Mouse (Mus musculus) neural tube, embryonic 13.5 days (tissue): ENCODE data around the gene Tnrc18. TPM values are rescaled to one million over a fixed set of nuclear protein-coding genes. Genes with fewer than 3 reads are reported as not detected.

Experiments used
- ATAC-seq: fragments of 200-750 bp; cut with Nextera tagmentation; 2 replicates; pipeline ENCODE4 v1.8.0; 2017; ENCODE audit warnings: low read depth, mild to moderate bottlenecking, moderate TSS enrichment, moderate library complexity
- H3K27ac ChIP-seq: fragments of 300-500 bp; sonication (generic); replicated peaks from 2 replicates; pipeline ENCODE4 v1.5.1; 2015; ENCODE audit warnings: moderate library complexity, mild to moderate bottlenecking, inconsistent platforms
- H3K27me3 ChIP-seq: fragments of 300-500 bp; sonication (generic); 2 replicates; pipeline ENCODE4 v1.6.1; 2015; ENCODE audit warnings: mild to moderate bottlenecking, inconsistent platforms
- H3K36me3 ChIP-seq: fragments of 300-500 bp; sonication (generic); 2 replicates; pipeline ENCODE4 v1.6.1; 2015; ENCODE audit warnings: mild to moderate bottlenecking, inconsistent platforms
- H3K4me1 ChIP-seq: fragments of 300-500 bp; sonication (generic); replicated peaks from 2 replicates; pipeline ENCODE4 v1.6.1; 2015; ENCODE audit warnings: inconsistent platforms
- H3K4me2 ChIP-seq: fragments of 300-500 bp; sonication (generic); 2 replicates; pipeline ENCODE4 v1.6.1; 2015; ENCODE audit warnings: inconsistent platforms, mild to moderate bottlenecking, moderate library complexity
- H3K4me3 ChIP-seq: fragments of 300-500 bp; sonication (generic); 2 replicates; pipeline ENCODE4 v1.5.1; 2015; ENCODE audit warnings: mild to moderate bottlenecking, inconsistent platforms
- H3K9ac ChIP-seq: fragments of 300-500 bp; sonication (generic); 2 replicates; pipeline ENCODE4 v1.6.1; 2015; ENCODE audit warnings: moderate library complexity, mild to moderate bottlenecking, inconsistent platforms
- H3K9me3 ChIP-seq: fragments of 300-500 bp; sonication (generic); 2 replicates; pipeline ENCODE4 v1.6.1; 2016; ENCODE audit warnings: inconsistent platforms
- WGBS: fragments of 180-500 bp; shearing (Covaris S2); methylation state at CpG from one replicate; pipeline ENCODE4 v1.1.7; 2015; 5-methylcytosine and 5-hydroxymethylcytosine counted together
- polyA plus RNA-seq: library from polyadenylated mRNA; unstranded; fragments of >200 nt; fragmentation: Nextera tagmentation; extraction: Ambion mirVana; gene quantifications from 2 replicates; pipeline ENCODE4 v1.2.1, GENCODE M21; 2015

Gene Tnrc18
- polyA plus RNA-seq, 1 experiment from 2014 or later: 30.3 TPM

DNA sequence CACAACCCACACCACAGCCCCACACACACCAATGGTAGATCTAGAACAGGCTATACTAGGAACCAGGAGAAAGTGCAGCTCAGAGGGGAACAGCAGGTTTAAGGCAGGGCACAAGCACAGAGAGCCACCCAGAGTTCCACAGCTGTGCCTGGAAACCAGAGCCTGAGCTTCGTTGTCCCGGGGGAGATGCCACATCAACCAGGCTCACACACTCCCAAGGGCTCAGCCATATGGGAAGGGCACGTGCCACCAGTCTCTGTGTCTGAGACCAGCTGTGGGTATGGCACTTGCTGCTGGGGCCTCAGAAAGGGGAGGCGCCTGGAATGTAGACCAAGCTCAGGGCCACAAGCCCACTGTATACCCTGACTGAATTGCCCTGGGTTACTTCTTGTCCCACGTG lies 36.9 kb downstream of the Tnrc18 start:
- Histone ChIP-seq H3K9me3 (no peaks in the 10 kb centered on the region), H3K36me3 (peaks cover 64% of the 10 kb centered on the region), H3K4me1 (peaks cover 62% of the 10 kb centered on the region), H3K9ac (0 out of 2 replicates have a peak overlapping the region, but pooled peaks have one; percentile 31), H3K27me3 (no peaks in the 10 kb centered on the region), H3K4me3 (no peak overlapping the region), H3K4me2 (no peak overlapping the region), H3K27ac (peak overlapping the region; percentile 42; the same call in 1 of the 2 replicates)
- WGBS: 66% methylated on average over 5 of the region's 5 CpGs
- peak; percentile 48 for ATAC-seq

GRCm38 (mm10) chr5:142778871-142779270 lies 38.6 kb downstream of the Tnrc18 start:
- no peak overlapping the region for H3K4me2 ChIP-seq
- ATAC-seq: no peak
- peaks cover 45% of the 10 kb centered on the region for H3K4me1 ChIP-seq
- H3K27ac ChIP-seq: no peak overlapping the region
- H3K27me3 ChIP-seq: no peaks in the 10 kb centered on the region
- no peak overlapping the region for H3K9ac ChIP-seq
- H3K4me3 ChIP-seq: no peak overlapping the region
- no peaks in the 10 kb centered on the region for H3K9me3 ChIP-seq
- 78% methylated on average over 6 of the region's 6 CpGs for WGBS
- H3K36me3 ChIP-seq: peaks cover 71% of the 10 kb centered on the region

DNA sequence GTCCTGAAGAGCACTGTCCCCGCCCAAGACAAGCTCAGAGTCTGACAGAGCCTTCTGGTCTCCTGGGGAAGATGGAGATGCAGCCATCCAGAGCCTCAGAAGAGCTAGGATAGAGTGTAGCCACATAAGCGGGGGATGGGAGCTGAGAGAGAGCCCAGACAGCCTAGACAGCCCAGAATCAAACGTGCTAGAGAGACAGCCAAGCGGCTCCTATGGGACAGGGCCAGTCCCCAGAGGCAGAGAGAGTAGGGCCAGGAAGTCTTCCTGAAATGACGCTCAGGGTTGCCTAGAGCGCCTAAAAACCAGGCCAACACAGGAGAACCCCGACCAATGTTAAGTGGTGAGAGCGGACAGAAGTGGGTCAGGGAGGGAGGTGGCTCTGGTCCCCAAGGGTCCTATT lies 39.3 kb downstream of the Tnrc18 start:
- no peak overlapping the region for H3K4me3 ChIP-seq
- peaks cover 38% of the 10 kb centered on the region for H3K4me1 ChIP-seq
- WGBS: 69% methylated on average over 8 of the region's 8 CpGs
- no peak for ATAC-seq
- no peak overlapping the region for H3K9ac ChIP-seq
- H3K36me3 ChIP-seq: peaks cover 71% of the 10 kb centered on the region
- peak overlapping the region; percentile 62; the same call in 1 of the 2 replicates for H3K27ac ChIP-seq
- H3K9me3 ChIP-seq: no peaks in the 10 kb centered on the region
- no peak overlapping the region for H3K4me2 ChIP-seq
- H3K27me3 ChIP-seq: no peaks in the 10 kb centered on the region

DNA sequence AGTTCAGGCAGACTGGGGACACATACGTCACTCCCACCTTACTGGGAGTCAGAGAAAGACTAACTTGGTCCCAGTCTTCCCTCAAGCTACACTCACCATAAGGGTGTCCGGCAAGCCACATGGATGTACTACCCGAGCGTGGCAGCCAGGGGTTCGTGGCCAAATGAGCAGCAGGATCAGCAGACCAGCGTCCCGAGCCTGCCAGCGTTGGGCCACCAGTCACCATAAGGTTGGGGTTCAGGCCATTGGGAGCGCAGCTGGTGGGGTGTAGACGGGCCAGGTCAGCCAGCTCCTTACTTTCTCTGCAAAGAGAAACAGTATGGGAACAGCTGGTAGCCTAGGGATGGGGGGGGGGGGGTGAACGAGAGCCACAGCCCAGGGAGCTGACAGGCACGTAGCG lies 41.4 kb downstream of the Tnrc18 start:
- H3K9ac ChIP-seq: no peak overlapping the region
- H3K27me3 ChIP-seq: no peaks in the 10 kb centered on the region
- peaks cover 25% of the 10 kb centered on the region for H3K4me1 ChIP-seq
- no peak overlapping the region for H3K27ac ChIP-seq
- whole genome bisulfite sequencing: 90% methylated on average over 11 of the region's 13 CpGs
- no peaks in the 10 kb centered on the region for H3K9me3 ChIP-seq
- ATAC-seq: no peak
- H3K4me3 ChIP-seq: no peak overlapping the region
- peaks cover 74% of the 10 kb centered on the region for H3K36me3 ChIP-seq
- no peak overlapping the region for H3K4me2 ChIP-seq

DNA sequence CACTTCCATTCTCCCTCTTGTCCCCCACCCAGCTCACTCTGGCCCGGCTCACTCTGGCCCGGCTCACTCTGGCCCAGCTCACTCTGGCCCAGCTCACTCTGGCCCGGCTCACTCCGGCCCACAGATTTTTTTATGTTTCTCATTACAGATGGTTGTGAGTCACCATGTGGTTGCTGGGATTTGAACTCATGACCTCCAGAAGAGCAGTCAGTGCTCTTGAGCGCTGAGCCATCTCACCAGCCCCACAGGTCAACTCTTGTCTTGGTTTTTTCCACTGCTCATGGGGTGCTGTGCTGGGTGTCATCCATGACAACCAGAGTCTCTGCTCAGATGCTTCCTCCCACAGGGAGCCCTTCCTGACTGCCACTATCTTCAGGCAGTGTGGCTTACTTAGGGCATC lies 42.7 kb downstream of the Tnrc18 start:
- Histone ChIP-seq H3K36me3 (peaks cover 82% of the 10 kb centered on the region), H3K9ac (no peak overlapping the region), H3K27me3 (no peaks in the 10 kb centered on the region), H3K4me1 (peaks cover 19% of the 10 kb centered on the region), H3K4me3 (no peak overlapping the region), H3K27ac (no peak overlapping the region), H3K9me3 (no peaks in the 10 kb centered on the region), H3K4me2 (no peak overlapping the region)
- ATAC-seq: no peak
- 92% methylated on average over 5 of the region's 5 CpGs for WGBS

GRCm38 (mm10) chr5:142771964-142772363 lies 45.5 kb downstream of the Tnrc18 start:
- WGBS: 94% methylated on average over 15 of the region's 15 CpGs
- peaks cover 19% of the 10 kb centered on the region for H3K4me1 ChIP-seq
- no peak overlapping the region for H3K4me2 ChIP-seq
- no peak overlapping the region for H3K9ac ChIP-seq
- ATAC-seq: no peak
- no peaks in the 10 kb centered on the region for H3K27me3 ChIP-seq
- no peaks in the 10 kb centered on the region for H3K9me3 ChIP-seq
- H3K36me3 ChIP-seq: peaks cover 86% of the 10 kb centered on the region
- H3K27ac ChIP-seq: no peak overlapping the region
- H3K4me3 ChIP-seq: no peak overlapping the region

- no peaks in the 10 kb centered on the region for H3K27me3 ChIP-seq
- 85% methylated on average over 4 of the region's 4 CpGs for WGBS
- no peaks in the 10 kb centered on the region for H3K9me3 ChIP-seq
- ATAC-seq: no peak
- no peak overlapping the region for H3K27ac ChIP-seq
- H3K36me3 ChIP-seq: peaks cover 86% of the 10 kb centered on the region
- no peak overlapping the region for H3K9ac ChIP-seq
- H3K4me2 ChIP-seq: no peak overlapping the region
- peaks cover 19% of the 10 kb centered on the region for H3K4me1 ChIP-seq
- H3K4me3 ChIP-seq: no peak overlapping the region
Observed at GRCm38 (mm10) chr5:142771034-142771433, 46.4 kb downstream of the Tnrc18 start.

DNA sequence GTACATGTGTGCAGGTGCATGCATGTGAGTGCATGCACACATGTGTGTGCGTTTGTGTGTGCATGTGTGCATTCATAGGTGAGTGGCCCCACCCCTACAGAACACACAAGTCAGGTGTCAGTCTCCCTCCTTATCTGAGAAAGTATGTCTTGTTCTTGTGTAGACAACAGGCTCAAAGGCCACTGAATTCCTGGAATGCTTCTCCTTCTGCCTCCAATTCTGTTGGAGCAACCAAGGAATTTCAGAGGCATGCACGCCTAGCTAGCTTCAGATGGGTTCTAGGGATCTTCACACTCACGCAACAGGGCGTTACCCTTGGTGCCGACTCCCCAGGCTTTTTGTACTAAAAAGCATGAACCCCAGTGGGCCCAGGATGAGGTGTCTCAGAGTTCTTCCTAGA lies 47.8 kb downstream of the Tnrc18 start:
- ATAC-seq: no peak
- no peak overlapping the region for H3K4me2 ChIP-seq
- H3K4me1 ChIP-seq: peaks cover 19% of the 10 kb centered on the region
- WGBS: 80% methylated on average over 5 of the region's 5 CpGs
- no peak overlapping the region for H3K9ac ChIP-seq
- no peak overlapping the region for H3K4me3 ChIP-seq
- H3K27me3 ChIP-seq: no peaks in the 10 kb centered on the region
- peaks cover 86% of the 10 kb centered on the region for H3K36me3 ChIP-seq
- H3K27ac ChIP-seq: peak overlapping the region; percentile 67
- no peaks in the 10 kb centered on the region for H3K9me3 ChIP-seq

DNA sequence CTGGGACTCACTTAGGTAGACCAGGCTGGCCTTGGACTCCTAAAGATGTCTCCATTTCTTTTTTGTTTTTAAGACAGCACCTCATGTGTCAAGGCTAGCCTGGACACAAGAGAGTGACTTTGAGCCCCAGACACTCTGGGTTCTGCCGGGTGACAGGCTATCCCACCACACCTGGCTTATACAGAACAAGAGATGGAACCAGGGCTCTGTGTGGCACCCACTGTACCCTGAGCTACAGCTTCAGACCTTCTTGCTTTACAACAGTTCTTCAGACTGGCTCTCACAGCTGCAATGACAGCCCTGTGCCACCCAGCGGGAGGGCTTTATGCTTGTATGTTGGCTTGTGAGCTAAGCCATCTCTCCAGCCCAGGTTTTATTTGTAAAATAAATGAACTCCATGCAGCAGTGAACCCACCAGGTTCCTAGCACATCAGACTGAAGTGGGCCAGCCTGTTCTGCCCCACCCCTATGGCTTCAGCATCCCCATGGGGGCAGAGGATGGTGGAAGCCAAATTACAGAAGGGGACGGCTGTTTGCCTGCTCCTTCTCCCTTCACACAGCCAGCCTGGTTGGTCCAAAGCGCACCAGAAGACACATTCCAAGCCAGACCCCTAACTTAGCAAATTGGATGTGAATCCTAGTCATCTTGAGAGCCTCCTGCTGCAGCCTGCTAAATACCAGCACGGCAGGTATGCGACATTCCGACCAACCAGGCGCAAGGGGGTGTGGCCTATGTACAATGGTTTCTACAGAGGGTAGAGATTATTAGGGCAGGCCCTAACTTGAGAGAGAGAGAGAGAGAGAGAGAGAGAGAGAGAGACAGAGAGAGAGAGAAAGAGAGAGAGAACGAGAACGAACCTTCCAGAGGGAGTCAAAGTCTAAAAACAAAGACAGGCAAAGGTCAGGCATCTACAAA lies 48.9 kb downstream of the Tnrc18 start:
- ATAC-seq: peak; percentile 45; the same call in 1 of the 2 replicates
- peaks cover 19% of the 10 kb centered on the region for H3K4me1 ChIP-seq
- WGBS: 36% methylated on average over 10 of the region's 10 CpGs
- H3K4me3 ChIP-seq: no peak overlapping the region
- no peaks in the 10 kb centered on the region for H3K9me3 ChIP-seq
- H3K9ac ChIP-seq: peak overlapping the region; percentile 13; the same call in 1 of the 2 replicates
- H3K27me3 ChIP-seq: no peaks in the 10 kb centered on the region
- H3K36me3 ChIP-seq: peaks cover 86% of the 10 kb centered on the region
- H3K4me2 ChIP-seq: no peak overlapping the region
- peak overlapping the region; percentile 67 for H3K27ac ChIP-seq

DNA sequence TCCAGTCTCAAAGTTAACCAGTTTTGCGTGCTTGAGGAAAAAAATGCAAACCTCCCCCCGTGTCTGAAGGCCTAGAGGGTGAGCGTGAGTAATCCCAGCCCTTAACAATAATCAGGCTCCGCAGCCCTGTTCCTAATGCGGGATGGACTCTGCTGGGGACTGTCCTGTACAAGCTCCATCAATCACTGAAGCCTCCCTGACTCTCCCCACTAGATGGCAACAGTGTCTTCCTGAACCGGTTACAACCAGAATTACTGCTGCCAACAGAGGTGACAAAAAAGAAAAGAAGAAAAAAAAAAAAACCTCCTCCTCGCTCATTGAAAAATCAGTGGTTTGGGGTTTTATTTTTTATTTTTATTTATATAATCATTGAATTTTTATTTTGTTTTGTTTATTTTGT lies 49.5 kb downstream of the Tnrc18 start:
- Histone ChIP-seq H3K9ac (no peak overlapping the region), H3K36me3 (peaks cover 86% of the 10 kb centered on the region), H3K4me2 (no peak overlapping the region), H3K9me3 (no peaks in the 10 kb centered on the region), H3K27me3 (no peaks in the 10 kb centered on the region), H3K4me1 (peaks cover 25% of the 10 kb centered on the region), H3K4me3 (no peak overlapping the region), H3K27ac (peak overlapping the region; percentile 67)
- peak; percentile 50; the same call in 1 of the 2 replicates for ATAC-seq
- 14% methylated on average over 7 of the region's 7 CpGs for WGBS

DNA sequence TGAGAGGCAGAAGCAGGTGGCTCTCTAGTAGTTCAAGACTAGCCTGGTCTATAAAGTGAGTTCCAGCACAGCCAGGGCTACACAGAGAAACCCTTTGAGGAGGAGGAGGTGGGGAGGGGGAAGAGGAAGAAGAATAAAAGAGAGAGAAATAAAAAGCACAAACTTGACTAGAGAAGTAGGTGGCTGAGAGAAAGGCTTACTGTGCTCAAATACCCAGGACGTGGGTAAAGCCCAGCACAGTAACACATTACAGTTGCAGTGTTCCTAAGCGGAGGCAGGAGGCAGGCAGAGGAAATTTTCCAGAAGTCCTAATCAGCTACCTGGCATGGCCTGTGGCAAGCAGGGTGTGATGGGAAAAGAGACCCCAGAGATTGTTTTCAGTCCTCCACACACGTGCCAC lies 50.8 kb downstream of the Tnrc18 start:
- Histone ChIP-seq H3K9me3 (no peaks in the 10 kb centered on the region), H3K9ac (no peak overlapping the region), H3K27me3 (no peaks in the 10 kb centered on the region), H3K4me2 (no peak overlapping the region), H3K36me3 (peaks cover 86% of the 10 kb centered on the region), H3K27ac (no peak overlapping the region), H3K4me3 (no peak overlapping the region), H3K4me1 (peaks cover 37% of the 10 kb centered on the region)
- ATAC-seq: no peak
- WGBS: 85% methylated on average over 3 of the region's 3 CpGs

DNA sequence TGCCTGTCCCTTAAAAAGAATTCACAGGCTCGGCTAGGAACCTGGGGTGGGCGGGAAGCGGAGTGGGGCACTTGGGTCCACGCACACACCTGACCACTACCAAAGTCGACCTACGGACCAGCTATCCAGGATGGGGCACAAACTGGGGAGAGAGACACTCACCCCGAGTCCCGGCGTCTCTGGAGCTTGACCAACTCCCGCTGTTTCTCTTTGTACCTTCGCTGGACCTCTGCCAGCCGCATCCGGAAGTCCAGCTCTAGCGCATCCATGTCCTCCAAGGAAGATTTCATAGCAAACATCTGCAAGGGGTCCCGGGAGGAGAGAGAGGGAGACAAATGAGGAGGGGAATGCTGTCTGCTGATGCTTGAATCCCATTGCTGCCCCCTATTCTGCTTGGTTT lies 52.6 kb downstream of the Tnrc18 start:
- peaks cover 87% of the 10 kb centered on the region for H3K36me3 ChIP-seq
- no peak overlapping the region for H3K4me3 ChIP-seq
- H3K4me2 ChIP-seq: no peak overlapping the region
- ATAC-seq: no peak
- WGBS: 76% methylated on average over 15 of the region's 15 CpGs
- no peak overlapping the region for H3K27ac ChIP-seq
- no peak overlapping the region for H3K9ac ChIP-seq
- H3K27me3 ChIP-seq: no peaks in the 10 kb centered on the region
- no peaks in the 10 kb centered on the region for H3K9me3 ChIP-seq
- peaks cover 42% of the 10 kb centered on the region for H3K4me1 ChIP-seq
